Mouse (Mus musculus) kidney, adult 9 months (tissue): ENCODE data around the gene Nhsl2.

ENCODE experiments used
- DNase-seq: peaks from one replicate; pipeline ENCODE4 v3.0.0; 2022

Gene Nhsl2

DNA sequence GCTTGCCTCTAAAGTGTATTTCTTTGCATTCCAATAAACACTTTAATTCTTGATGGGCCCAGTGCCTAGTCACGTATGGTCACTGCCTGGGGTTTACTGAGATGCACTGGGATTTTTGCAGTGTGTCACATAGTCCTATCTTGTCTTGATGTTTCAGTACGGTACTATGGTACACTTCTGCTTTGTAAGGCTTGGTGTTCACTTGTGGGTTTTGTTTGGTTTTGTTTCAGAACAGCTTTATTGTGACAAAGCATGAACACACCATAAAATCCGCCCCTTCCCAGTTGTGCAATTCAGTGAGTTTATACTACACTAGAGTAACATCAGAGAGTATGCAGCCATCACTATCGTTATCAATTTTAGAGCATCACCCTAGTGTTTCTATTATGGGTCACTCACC lies 204.8 kb downstream of the Nhsl2 start:
- no peak for DNase-seq

GRCm38 (mm10) chrX:102059437-102059836 lies 210.3 kb downstream of the Nhsl2 start:
- DNase-seq: peak; percentile 51

DNA sequence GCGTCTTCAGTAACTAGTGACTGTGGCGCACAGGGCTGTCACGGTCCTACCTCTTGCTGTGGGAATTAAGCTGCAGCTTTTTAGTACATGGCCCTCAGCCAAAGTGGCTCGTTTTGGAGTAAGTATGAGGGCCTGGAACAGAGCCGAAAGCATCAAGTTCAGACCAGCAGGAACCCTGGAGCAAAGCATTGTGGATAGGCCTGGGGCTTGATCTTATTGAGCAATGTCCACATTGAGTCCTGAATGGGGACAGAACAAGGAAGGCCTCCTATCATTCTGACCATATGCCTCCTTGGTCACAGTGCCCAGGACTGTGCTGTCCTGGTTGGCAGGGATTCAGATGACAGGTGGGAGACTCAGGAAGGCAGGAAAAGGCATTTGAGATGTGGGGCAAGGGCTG lies 211.1 kb downstream of the Nhsl2 start:
- DNase-seq: peak; percentile 26

GRCm38 (mm10) chrX:102060891-102061290 lies 211.7 kb downstream of the Nhsl2 start:
- DNase-seq: peak; percentile 46

DNA sequence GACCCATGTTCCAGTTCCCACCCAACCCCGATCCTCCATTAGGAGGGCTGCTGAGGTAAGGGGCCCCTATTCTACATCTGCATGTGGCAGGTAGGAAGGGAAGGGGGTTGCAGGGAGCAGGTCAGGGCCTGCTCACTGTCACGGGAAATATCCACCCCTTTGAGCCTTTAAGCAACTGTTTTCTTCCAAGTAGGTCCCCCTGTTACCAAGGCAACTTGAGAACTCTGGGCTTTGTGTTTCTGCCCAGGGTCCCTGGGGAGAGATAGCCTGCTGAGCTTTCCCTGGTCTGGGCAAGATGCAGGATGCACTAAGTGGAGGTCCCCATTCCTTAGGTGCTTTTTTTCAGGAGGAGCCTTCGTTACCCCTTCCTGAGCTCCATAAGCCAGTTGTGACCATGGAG lies 214.9 kb downstream of the Nhsl2 start:
- DNase-seq: no peak

DNA sequence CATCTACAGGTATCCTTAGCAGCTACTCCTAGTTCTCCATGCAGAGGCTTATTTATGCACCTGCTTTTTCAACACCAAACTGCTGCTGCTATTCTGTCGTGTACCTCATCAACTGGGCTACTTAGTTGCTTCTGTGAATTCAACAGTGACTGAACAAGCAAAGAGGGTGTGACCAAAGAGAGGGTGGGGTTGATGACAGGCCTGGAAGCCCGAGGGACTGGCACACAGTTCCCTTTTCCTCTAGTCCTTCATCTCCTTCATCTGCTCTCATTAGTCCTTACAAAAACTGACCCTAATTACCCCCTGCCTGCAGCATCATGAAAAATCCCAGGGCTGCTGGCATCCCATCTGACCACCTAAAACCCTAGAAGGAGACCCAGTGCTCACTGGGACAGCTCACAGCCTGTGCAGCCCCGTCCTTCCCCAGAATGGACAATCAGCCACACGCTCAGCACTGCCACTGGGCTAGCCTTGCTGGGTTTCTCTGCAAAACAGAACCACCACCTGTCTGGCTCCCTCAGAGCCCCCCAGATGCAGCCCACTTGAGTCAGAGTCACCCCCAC lies 216.1 kb downstream of the Nhsl2 start:
- no peak for DNase-seq

GRCm38 (mm10) chrX:102066134-102066533 lies 216.9 kb downstream of the Nhsl2 start:
- DNase-seq: peak; percentile 70

- DNase-seq: no peak
These were observed 217.9 kb downstream of the Nhsl2 start for GRCm38 (mm10) chrX:102067118-102067517.

DNA sequence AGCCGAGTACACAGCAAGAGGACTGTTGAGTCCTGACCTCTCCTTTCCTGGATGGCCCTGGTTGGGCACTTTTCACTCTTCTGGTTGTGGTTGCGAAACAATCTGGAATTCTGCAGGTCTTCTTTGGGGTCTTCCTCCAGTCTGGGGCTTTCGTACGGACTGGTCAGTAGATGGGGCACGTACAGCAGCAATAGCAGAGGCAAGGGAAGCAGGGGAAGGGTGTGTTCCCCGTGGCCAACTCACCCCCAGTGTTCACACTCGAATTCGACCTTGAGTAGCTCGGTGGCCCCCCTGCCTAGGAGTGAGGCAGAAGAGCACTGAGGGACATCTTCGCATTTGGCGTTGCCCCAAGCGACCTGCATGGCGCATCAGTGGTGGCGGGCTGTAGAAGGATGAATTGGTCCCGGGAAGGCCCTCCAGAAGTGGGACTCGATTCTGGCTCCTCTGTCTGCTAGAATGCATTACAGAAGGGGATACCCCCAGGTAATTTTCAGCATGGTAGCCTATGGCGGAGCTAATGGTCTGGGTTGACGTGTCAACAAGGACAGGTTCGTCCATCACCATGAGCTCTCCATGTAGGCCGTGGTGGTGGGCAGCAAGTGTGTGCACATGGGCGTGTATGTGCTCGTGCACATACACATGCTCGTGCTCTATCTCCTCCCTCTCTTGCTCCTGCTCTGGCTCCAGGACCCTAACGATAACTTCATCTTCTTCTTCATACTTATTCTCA lies 219.8 kb downstream of the Nhsl2 start:
- no peak for DNase-seq

DNA sequence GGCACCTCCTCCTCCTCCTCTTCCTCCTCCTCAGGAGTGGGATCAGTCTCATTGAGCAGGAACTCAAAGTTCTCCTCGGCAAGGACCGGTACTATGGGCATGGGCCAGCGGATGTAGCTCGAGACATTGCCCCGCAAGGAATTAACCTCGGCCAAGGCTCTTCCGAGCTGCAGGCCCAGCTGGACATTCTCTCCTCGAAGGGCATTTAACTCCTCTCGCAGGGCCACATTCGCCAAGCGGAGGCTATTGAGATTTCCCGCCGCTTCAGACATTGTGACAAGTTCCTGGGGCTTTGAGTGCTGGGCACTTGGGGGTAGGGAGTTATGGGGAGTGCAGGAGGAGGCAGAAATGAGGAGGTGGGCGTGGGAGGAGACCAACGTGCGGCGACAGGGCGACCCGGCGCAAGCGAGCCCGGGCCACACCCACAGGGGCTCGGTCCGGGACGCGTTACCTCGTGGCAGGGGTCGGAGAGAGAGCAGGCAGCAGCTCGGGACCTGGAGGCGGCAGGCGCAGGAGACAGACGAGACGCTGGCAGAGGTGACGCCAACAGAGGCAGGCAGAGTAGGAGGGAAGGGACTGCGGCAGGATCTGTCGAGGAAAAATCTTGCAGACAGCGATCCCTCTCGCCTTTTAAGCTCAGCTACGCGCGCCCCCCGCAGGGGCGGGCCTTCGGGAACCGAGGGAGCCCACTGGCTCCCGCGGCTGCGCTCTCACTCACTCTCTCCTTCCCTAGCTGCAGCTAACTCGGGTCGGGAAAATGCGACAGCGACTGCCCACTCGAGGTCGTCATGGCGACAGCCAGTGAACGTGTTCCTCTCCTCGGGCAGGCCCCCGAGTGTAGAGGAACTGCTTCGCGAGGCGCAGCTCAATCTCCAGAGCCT lies 221.6 kb downstream of the Nhsl2 start, which contains the start of gene Rtl5:
Gene Rtl5, minus strand, starts transcription at position 714 of the 881 bp plus-strand sequence.
- DNase-seq: peak; percentile 64

- no peak for DNase-seq
These were observed 222.3 kb downstream of the Nhsl2 start for GRCm38 (mm10) chrX:102071517-102071916.

DNA sequence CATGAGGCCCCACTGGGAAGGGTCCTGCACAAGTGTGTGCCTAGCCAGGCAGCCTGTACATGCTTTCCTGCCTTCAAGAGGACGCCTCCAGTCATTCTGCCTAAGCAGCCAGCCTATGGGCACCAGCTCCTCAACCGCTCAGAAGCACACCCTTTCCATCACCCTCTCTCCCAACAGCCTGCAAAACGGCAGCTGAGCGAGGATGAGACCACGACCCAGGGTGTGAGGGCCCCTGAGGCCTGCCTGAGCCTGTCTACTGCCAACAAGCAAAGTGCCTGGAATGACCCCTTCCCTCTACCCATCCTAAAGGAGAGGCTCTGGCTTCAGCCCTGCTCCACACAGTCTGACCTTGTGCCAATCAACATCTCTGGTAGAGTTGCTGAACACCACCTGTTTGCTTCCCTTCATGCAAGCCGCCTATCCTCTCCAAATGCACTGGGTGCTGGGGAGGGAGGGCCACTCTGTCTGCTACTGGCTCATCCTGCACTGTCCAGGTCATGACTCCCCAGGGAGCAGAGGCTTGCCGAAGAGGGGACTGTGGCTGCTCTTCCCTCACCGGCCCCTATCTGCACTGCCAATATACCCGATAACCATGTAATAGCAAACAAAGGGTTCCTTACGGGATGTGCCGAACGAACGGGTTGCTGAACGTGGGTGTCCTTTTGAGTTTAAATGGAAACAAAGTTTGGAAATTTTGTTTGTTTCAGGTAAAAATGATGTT lies 224.6 kb downstream of the Nhsl2 start:
- DNase-seq: no peak

DNA sequence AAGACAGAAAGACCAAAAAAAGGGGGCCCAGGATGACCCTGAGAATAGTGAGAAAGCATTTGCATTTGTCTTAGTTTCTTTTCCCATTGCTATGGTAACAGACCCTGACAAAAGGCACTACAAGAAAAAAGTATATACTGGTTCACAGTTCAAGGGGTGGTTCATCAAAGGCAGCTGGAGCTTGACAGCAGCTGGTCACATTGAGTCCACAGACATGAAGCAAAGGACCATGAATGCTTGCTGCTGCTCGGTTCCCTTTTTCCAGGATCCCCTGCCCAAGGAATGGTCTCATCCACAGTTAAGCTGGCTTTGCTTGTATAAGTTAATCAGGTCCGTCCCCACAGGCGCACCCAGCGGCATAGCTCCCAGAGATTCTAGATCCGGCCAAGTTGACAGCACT lies 225.2 kb downstream of the Nhsl2 start:
- no peak for DNase-seq

DNA sequence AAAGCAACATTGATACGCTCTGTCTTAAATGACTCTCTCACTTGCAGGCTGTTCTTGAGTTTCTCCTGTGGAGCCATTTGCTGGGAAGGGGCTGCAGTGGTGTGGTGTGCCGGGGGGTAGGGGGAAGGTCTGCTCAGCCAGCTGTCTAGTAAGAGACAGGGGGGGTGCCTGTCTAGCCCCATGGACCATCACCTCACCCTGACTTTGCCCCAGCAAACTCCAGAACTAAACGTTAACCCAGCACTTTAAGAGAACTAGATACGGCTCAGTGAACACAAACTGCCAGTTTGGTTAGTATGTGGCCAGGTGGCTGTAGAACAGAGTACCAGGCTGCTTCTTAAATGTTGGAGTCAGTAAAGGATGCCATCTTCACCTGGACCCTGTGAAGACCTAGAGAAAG lies 226.0 kb downstream of the Nhsl2 start:
- peak; percentile 68 for DNase-seq

GRCm38 (mm10) chrX:102076886-102077765 lies 227.9 kb downstream of the Nhsl2 start:
- peak; percentile 56 for DNase-seq

GRCm38 (mm10) chrX:102081076-102081475 lies 231.9 kb downstream of the Nhsl2 start:
- DNase-seq: no peak

GRCm38 (mm10) chrX:102081573-102082279 lies 232.5 kb downstream of the Nhsl2 start:
- no peak for DNase-seq

DNA sequence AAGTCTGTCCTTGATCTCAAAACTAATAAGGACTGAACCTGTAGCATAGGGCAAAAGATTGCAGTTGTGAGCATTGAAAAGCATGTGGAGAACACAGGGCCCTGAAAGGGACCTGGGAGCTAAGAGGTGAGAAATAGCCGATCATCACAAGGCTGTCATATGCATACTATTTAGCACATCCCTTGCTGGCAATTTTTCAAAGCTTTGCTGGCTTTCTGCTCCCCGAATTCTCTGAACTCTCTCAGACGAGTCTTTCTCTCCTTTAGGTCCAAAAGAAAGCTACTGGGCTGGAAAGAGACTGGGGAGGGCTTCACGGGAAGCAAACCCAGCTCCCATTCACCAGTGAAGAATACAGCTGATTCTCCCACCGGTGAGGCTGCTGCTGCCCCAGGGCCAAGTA lies 233.2 kb downstream of the Nhsl2 start:
- no peak for DNase-seq

- DNase-seq: peak; percentile 69
These were observed 236.7 kb downstream of the Nhsl2 start for GRCm38 (mm10) chrX:102085798-102086443.

- no peak for DNase-seq
These were observed 241.4 kb downstream of the Nhsl2 start for GRCm38 (mm10) chrX:102090605-102091004.
